Mouse (Mus musculus) stomach, postnatal 0 days (tissue): Measurements from ENCODE around the gene Ephb4. TPM values are rescaled to one million over a fixed set of nuclear protein-coding genes. Genes with fewer than 3 reads are reported as not detected.

Source experiments
- ATAC-seq: fragments of 200-750 bp; cut with Nextera tagmentation; 2 replicates; pipeline ENCODE4 v1.8.0; 2017; ENCODE audit not compliant: low FRiP score, low TSS enrichment
- DNase-seq: peaks from one replicate; pipeline ENCODE4 v3.0.0-alpha.2; 2016; ENCODE audit warnings: low spot score
- H3K27ac ChIP-seq: fragments of 300-500 bp; sonication (generic); replicated peaks from 2 replicates; pipeline ENCODE4 v1.5.1; 2014; ENCODE audit warnings: mild to moderate bottlenecking, control low read depth
- H3K27me3 ChIP-seq: fragments of 300-500 bp; sonication (generic); 2 replicates; pipeline ENCODE4 v1.6.1; 2014; ENCODE audit warnings: low read length; ENCODE audit not compliant: control insufficient read depth, insufficient read depth
- H3K36me3 ChIP-seq: fragments of 300-500 bp; sonication (generic); 2 replicates; pipeline ENCODE4 v1.6.1; 2014; ENCODE audit warnings: low read length, mixed read lengths; ENCODE audit not compliant: control insufficient read depth, insufficient read depth
- H3K4me1 ChIP-seq: fragments of 300-500 bp; sonication (generic); replicated peaks from 2 replicates; pipeline ENCODE4 v1.6.1; 2014; ENCODE audit warnings: antibody characterized with exemption; ENCODE audit not compliant: control insufficient read depth, insufficient read depth
- H3K4me2 ChIP-seq: fragments of 300-500 bp; sonication (generic); replicated peaks from 2 replicates; pipeline ENCODE4 v1.6.1; 2014; ENCODE audit warnings: low read depth, mild to moderate bottlenecking, control low read depth, moderate library complexity
- H3K4me3 ChIP-seq: fragments of 300-500 bp; sonication (generic); 2 replicates; pipeline ENCODE4 v1.5.1; 2014; ENCODE audit warnings: low read depth, low read length, control low read depth
- H3K9ac ChIP-seq: fragments of 300-500 bp; sonication (generic); 2 replicates; pipeline ENCODE4 v1.6.1; 2014; ENCODE audit warnings: mild to moderate bottlenecking, low read length, control low read depth, mixed read lengths
- H3K9me3 ChIP-seq: fragments of 300-500 bp; sonication (generic); 2 replicates; pipeline ENCODE4 v1.6.1; 2016; ENCODE audit warnings: low read length; ENCODE audit not compliant: control insufficient read depth
- CTCF ChIP-seq: IDR thresholded peaks from 2 replicates; pipeline ENCODE4 v1.5.1; 2016; ENCODE audit warnings: antibody characterized with exemption, low read depth, mild to moderate bottlenecking, moderate library complexity
- EP300 ChIP-seq: optimal IDR thresholded peaks from 2 replicates; pipeline ENCODE3; 2016; ENCODE audit warnings: antibody characterized with exemption
- WGBS: fragments of 180-500 bp; shearing (Covaris S2); extraction: QIAGEN DNeasy Blood & Tissue Kit; methylation state at CpG from one replicate; pipeline ENCODE4 v1.1.7; 2014; 5-methylcytosine and 5-hydroxymethylcytosine counted together
- polyA plus RNA-seq: library from polyadenylated mRNA; unstranded; fragments of >200 nt; fragmentation: Nextera tagmentation; extraction: Ambion mirVana; gene quantifications from 2 replicates; pipeline ENCODE4 v1.2.1, GENCODE M21; 2015

The Ephb4 gene
- polyA plus RNA-seq, 1 experiment from 2014 or later = 12.1 TPM

DNA sequence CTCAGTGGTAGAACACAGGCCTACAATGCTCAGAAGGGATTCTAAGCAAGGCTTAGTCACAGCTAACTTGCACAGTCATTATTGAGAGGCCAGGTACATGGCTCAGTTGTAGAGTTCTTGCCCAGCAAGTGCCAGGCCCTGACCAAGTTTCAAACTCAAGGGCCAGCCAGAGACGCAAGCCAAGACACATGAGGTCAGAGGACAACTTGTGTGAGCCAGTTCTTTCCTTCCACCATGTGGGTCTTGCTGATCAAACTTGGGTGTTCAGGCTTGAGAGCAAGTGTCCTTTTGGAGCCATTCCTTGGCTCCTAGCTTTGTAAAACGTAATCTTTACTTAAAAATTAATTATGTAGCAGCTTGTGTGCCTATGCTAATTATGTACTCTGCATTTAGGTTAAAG is 54.2 kb downstream of the Ephb4 start:
- Histone ChIP-seq H3K9ac (no peak overlapping the region), H3K27me3 (no peaks in the 10 kb centered on the region), H3K36me3 (no peaks in the 10 kb centered on the region), H3K4me2 (no peak overlapping the region), H3K4me3 (no peak overlapping the region), H3K27ac (no peak overlapping the region), H3K4me1 (no peaks in the 10 kb centered on the region), H3K9me3 (no peaks in the 10 kb centered on the region)
- WGBS = 77% methylated on average over 2 of the region's 2 CpGs
- DNase-seq = no peak
- no peak for TF ChIP-seq EP300
- TF ChIP-seq CTCF = no peak
- no peak for ATAC-seq

DNA sequence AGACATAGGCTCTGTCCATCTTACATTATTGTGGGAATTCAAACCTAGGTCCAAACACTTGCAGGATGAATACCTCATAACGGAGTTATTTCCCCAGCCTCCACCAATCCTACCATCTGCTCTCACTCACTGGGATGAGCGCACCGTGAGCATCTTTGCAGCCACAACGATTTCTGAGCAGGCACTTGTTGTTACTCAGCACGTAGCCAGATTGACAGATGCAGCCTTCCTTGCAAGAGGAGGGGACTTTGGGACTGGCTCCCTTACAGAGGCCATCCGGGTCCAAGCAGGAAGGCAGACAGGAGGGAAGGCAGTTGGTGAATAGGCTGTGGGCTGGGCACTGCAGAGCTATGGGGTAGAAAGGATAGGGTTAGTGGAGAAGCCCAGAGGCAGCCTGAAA is 59.5 kb downstream of the Ephb4 start:
- Histone ChIP-seq H3K4me1 (no peaks in the 10 kb centered on the region), H3K36me3 (no peaks in the 10 kb centered on the region), H3K27ac (no peak overlapping the region), H3K9me3 (no peaks in the 10 kb centered on the region), H3K27me3 (no peaks in the 10 kb centered on the region), H3K4me3 (no peak overlapping the region), H3K4me2 (no peak overlapping the region), H3K9ac (no peak overlapping the region)
- no peak for TF ChIP-seq EP300
- TF ChIP-seq CTCF = no peak
- DNase-seq (no peak), ATAC-seq (no peak)
- 74% methylated on average over 6 of the region's 6 CpGs for WGBS

DNA sequence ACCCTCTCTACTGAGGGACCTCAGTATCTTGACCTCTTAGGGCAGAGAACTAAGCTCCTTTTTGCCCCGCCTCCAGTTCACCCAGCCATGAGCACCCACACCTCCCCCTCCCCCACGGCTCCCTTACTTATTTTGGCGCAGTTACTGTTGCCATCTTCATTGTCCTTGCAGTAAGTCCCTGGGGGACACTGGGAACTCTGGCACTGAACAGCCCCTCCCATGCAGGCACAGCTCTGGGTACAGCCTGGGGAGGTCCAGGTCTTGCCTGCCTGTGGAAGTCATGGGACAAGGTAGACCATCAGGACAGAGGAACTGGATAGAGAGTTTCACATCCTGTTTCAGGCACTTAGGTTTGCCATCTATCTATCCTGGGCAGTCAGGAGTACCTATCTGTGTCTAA is 60.2 kb downstream of the Ephb4 start:
- H3K9me3 ChIP-seq = no peaks in the 10 kb centered on the region
- no peak overlapping the region for H3K4me2 ChIP-seq
- no peak for TF ChIP-seq EP300
- no peak for TF ChIP-seq CTCF
- H3K27me3 ChIP-seq = no peaks in the 10 kb centered on the region
- no peak for DNase-seq
- no peak for ATAC-seq
- 72% methylated on average over 3 of the region's 3 CpGs for WGBS
- H3K4me1 ChIP-seq = no peaks in the 10 kb centered on the region
- no peak overlapping the region for H3K27ac ChIP-seq
- H3K9ac ChIP-seq = no peak overlapping the region
- H3K4me3 ChIP-seq = no peak overlapping the region
- H3K36me3 ChIP-seq = no peaks in the 10 kb centered on the region

DNA sequence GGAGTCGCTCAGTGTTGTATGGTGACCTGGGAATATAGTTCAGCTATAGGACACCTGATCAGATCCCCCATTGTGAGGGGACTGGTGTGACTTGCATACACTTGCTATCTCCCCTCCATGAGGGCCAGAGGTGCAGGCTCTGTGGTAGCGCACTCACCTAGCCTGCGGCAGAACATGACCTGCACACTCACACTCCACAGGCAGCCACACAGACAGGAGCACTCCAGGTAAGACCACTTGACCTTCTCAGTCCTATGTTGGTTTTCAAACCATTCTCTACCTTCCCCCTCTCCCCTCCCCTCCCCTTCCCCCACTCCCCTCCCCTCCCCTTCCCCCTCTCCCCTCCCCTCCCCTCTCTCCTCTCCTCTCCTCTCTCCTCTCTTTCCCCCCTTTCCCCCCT is 60.6 kb downstream of the Ephb4 start:
- Histone ChIP-seq H3K9me3 (no peaks in the 10 kb centered on the region), H3K27ac (no peak overlapping the region), H3K4me1 (no peaks in the 10 kb centered on the region), H3K4me2 (no peak overlapping the region), H3K4me3 (no peak overlapping the region), H3K27me3 (no peaks in the 10 kb centered on the region), H3K36me3 (no peaks in the 10 kb centered on the region), H3K9ac (no peak overlapping the region)
- WGBS = 98% methylated on average over 3 of the region's 3 CpGs
- no peak for ATAC-seq
- DNase-seq = no peak
- TF ChIP-seq CTCF (no peak), EP300 (no peak)

DNA sequence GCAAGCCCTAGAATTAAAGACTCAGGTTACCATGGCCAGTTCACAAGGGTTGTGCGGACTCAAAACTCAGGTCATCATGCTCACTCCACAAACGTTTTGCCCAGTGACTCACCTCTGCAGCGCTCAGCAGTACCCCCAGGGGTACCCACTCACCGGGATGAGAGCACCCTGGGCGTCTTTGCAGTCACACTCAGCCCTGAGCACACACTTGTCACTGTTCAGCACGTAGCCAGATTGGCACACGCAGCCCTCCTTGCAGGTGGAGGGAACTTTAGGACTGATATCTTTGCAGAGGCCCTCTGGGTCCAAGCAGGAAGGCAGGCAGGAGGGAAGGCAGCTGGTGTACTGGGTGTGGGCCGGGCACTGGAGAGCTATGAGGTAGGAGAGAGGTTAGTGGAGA is 61.3 kb downstream of the Ephb4 start:
- no peaks in the 10 kb centered on the region for H3K9me3 ChIP-seq
- 63% methylated on average over 8 of the region's 8 CpGs for WGBS
- H3K4me2 ChIP-seq = no peak overlapping the region
- H3K36me3 ChIP-seq = no peaks in the 10 kb centered on the region
- no peak overlapping the region for H3K4me3 ChIP-seq
- no peak overlapping the region for H3K9ac ChIP-seq
- no peak overlapping the region for H3K27ac ChIP-seq
- ATAC-seq = no peak
- no peak for TF ChIP-seq CTCF
- TF ChIP-seq EP300 = no peak
- no peak for DNase-seq
- H3K4me1 ChIP-seq = no peaks in the 10 kb centered on the region
- H3K27me3 ChIP-seq = no peaks in the 10 kb centered on the region

DNA sequence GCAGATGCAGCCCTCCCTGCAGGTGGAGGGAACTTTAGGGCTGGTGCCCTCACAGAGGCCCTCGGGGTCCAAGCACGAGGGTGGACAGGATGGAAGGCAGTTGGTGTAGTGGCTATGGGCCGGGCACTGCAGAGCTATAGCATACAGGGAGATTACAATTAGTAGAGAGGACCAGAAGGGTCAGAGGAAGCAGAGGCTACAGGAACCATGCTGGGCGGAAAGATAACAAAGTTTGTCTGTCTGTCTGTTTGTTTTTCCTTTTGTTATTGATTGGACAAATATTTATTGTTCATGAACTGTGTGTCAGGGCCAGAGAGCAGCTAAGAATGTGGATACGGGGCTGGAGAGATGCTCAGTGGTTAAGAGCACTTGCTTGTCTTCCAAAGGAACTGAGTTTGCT is 64.3 kb downstream of the Ephb4 start:
- 24% methylated on average over 5 of the region's 5 CpGs for WGBS
- TF ChIP-seq CTCF = no peak
- TF ChIP-seq EP300 = no peak

More for the DNA sequence above, 64.3 kb downstream of the Ephb4 start:
- Histone ChIP-seq H3K27ac (no peak overlapping the region), H3K9me3 (no peaks in the 10 kb centered on the region), H3K4me1 (no peaks in the 10 kb centered on the region), H3K9ac (no peak overlapping the region), H3K27me3 (no peaks in the 10 kb centered on the region), H3K36me3 (no peaks in the 10 kb centered on the region), H3K4me3 (no peak overlapping the region), H3K4me2 (no peak overlapping the region)
- ATAC-seq (no peak), DNase-seq (no peak)
